Mouse (Mus musculus): ENCODE measurements around the gene Hist1h2bj.

- TF ChIP-seq POLR2A (IDR thresholded peaks at IDR 0.05; ENCODE audit: borderline replicate concordance, control insufficient read depth, low read depth, low read length) (no peak), CTCF (IDR thresholded peaks at IDR 0.05; ENCODE audit: control insufficient read depth, insufficient read depth, low read length) (no peak)
Measured at GRCm38 (mm10) chr13:22014411-22014845, 28.6 kb upstream of the Hist1h2bj start.
